Mouse (Mus musculus): ENCODE results near the gene Mast3.

Gene Mast3

GRCm38 (mm10) chr8:70804481-70805206 is at the start of gene Mast3:
Gene Mast3, minus strand, starts transcription at chr8:70805054.
- DNase-seq = peak; percentile 88

DNA sequence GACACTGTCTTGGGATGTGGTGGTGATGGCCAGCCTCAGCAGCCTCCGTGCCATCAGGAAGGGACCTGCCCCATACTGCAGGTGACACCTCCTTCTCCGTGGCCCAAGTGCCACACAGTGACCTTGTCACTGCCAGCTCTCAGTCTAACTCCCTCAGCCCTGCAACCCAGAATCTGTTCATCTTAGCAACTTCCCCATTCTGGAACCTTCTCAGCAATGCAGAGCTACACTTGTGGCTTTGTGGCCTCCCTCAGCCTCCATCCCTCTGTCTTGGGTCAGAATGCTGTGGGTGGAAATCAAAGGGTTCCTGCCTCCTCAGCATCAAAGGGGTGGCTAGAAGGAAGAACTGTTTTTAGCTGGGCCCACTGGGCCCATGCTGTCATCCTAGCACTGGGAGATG is 49.0 kb upstream of the Mast3 start:
- no peak for DNase-seq

DNA sequence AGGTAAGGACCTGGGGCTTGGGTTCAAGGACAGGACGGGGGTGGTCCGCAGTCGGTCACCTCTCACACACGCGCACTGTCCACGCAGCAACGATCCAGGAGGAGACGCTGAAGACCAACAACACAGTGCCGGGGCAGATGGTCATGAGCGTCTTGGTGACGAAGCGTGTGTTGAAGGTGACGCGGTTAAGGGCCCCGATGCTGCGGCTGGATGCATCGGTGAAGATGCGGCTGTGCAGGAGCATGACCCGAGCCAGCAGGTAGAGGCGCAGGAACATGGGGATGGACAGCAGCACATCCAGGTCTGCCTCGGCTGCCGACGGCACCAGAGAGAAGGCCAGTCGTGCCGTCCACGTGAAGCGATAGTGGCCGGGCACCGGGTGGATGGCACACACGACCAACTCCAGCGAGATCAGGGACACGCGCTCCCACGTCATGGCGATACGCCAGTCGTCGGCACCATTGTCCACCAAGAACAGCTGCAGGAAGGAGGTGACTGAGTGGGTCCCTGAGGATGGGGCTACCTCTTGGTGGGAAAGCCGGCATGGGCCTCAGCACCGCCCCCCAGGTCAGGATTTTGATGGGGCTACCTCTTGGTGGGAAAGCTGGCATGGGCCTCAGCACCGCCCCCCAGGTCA is 47.9 kb upstream of the Mast3 start:
- no peak for DNase-seq

DNA sequence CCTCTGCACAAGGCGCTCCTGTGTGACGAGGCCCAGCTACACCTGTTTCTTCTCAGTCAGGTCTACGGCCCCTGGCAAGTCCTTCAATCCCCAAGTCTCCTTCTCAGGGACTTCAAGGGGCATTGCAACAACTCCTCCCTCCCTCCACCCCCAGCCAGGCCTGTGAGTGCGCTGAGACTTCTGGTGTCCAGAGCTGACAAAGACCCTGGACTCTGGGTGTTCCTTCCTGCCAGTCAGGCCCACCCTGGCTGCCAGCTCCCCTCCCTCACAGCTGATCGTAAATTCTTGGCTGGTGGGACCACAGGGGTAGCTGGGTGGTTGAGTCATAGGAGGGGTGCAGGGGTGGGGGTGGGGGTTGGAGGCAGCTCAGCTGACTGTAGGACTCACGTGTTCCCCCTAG is 47.0 kb upstream of the Mast3 start:
- DNase-seq = no peak

GRCm38 (mm10) chr8:70850947-70851346 is 46.1 kb upstream of the Mast3 start:
- no peak for DNase-seq

- no peak for DNase-seq
These were observed 45.4 kb upstream of the Mast3 start for GRCm38 (mm10) chr8:70850132-70850845.

DNA sequence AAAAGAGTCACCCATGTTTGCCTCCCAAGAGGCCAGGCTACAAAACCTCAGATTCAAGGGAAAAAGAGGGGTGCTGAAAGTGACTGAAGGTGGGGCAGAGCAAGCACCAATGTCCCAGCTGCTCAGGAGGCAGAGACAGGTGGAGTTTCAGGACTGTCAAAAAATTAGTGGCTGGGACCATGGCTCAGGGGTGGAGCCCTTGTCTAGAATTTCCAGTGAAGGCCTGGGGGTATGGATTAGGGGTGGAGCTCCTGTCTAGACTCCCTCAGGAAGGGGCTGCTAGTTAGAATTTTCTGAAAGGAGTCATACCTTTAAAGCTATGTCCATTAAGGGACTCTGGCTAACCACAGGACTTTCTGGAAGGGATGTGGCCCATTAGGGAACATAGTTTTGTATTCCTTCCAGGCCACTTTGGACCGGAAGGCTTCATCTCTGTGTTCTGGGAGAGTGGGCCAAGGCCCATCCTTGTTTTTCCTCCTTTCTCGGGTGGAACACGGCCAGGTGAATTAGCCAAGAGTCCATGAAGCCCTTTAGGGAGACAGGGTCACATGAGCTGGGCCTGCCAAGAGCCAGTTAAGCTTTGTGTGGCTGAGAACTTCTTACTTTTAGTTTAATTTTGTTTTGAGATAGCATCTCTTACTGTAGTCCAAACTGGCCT is 44.6 kb upstream of the Mast3 start:
- no peak for DNase-seq

DNA sequence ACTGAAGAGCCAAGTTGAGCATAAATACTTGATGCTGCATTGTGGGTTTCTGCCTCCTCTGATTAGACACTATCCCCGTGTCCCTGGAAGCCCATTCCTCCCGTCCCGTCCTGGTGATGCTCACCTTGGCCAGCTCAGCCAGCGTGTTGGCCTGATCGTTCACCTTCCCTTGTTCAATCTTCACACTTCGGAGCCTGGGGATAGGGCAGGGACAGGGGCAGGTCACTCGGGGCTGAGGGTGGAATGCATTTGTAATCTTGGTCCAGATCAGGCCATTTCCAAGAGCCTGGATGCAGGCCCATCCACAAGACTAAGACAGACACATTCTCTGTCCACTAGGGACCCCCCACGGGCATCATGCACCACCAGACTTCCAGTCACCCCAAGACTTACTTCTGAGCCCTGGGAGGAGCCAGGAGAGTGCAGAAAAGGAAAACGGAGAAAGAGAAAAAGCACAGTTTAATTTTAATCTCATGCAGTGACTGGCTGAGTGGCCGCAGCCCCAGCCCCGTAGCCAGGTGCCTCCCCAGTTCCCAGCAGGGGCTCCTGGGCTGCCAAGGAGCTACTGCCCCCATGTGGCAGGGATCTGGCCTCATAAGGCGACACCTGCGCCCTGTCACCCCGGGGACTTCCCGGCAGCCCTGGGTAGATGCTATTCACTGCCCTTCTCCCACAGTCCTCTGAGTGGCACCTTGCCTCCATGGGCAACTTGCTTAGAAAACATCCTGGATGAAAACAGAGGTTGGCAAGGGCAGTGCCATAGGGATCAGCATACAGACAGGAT is 41.7 kb upstream of the Mast3 start:
- DNase-seq = peak; percentile 80

- no peak for DNase-seq
These were observed 40.3 kb upstream of the Mast3 start for GRCm38 (mm10) chr8:70845108-70845507.

GRCm38 (mm10) chr8:70844523-70844922 is 39.7 kb upstream of the Mast3 start:
- DNase-seq = peak; percentile 97

DNA sequence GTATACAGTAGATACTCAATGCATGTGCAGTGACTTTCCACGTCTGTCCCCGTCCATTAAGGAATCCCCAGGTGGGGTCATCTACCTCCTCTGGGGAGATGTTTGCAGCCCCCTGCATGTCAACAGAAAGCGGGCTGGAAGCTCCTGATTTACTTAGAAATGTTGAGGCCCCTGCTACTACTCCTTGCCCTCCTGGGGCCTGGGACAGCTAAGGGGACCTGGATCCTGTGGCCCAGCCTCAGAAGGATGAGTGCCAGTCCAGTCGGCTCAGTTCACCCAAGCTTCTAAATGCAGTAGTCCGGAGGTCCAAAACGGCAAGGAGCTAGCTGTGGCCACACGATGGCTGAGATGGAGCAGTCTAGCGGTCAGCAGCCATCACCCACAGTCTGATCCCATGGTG is 39.1 kb upstream of the Mast3 start:
- no peak for DNase-seq

DNA sequence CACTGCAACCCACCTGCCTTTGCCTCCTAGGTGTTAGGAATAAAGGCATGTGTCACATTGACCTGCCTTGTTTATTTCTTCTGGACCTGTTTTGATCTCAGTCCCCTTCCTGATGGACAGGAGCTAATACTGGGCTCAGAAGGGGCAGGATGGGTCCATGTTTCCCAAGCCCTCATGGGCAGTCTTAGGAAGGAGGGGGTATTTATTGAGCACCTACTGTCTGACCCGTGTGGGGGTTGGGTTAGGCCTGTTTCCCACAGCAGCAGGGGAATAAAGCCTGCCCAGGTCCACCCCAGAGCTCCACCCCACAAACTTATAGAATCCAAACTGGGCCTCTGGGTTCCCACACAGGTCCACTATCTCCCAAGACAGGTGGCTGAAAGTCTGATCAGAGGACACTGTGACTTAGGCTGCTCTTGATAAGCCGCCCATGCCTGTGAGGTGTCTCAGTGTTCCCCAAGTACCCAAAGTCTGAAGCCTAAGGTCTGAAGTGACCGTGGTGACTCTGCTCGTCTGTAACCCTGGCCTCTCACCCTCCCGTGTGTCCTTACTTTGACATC is 38.4 kb upstream of the Mast3 start:
- DNase-seq = no peak

DNA sequence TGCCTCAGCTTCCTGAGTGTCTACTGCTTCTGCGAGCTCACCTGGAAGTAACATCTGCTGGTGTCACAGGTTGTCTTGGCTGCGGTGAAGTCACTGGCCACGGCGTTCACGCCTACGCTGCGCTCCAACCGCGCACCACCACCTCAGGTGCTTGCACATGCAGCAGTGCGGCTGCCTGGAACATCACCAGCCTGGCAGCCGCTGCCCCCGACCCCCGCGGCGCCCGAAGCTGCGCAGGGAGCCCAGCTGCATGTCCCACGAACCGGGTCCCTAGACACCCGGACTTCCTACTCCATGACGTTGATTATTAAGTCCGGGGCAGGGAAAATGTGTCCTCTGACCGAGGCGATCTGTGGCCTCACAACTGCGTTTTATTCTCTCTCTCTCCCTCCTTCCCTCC is 37.6 kb upstream of the Mast3 start:
- DNase-seq = no peak

- DNase-seq = peak; percentile 94
These were observed 36.6 kb upstream of the Mast3 start for GRCm38 (mm10) chr8:70841147-70842072.

GRCm38 (mm10) chr8:70840590-70840989 is 35.7 kb upstream of the Mast3 start:
- peak; percentile 32 for DNase-seq

- peak; percentile 99 for DNase-seq
These were observed 34.8 kb upstream of the Mast3 start, which contains the start of gene Arrdc2 for GRCm38 (mm10) chr8:70839408-70840351. Gene Arrdc2, minus strand, starts transcription at chr8:70839720.

- DNase-seq = no peak
These were observed 34.0 kb upstream of the Mast3 start for GRCm38 (mm10) chr8:70838654-70839407.

DNA sequence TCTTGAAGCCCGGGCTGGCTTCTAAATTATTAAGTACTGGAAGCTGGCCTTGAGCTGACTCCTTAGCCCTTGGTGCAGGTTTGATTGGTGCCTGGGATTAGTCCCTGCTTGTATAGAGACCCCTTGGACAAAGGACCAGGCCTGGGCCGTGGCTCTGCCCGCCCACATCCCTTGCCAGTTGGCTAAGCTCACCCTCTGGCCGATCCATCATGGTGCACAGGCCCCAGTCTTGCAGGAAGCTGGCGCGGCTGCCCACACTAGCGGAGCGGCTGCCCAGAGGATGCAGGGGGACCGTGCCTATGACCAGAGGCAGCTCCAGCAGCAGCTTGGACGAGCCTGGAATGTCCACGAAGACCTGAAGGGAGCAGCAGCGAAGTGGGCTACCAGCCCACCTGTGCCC is 31.8 kb upstream of the Mast3 start:
- no peak for DNase-seq

GRCm38 (mm10) chr8:70834071-70834470 is 29.2 kb upstream of the Mast3 start:
- no peak for DNase-seq

Measured in thymus, postnatal 4 days (tissue).